ENCODE assay signal across 24 mouse cellular contexts in the genomic region with DNA sequence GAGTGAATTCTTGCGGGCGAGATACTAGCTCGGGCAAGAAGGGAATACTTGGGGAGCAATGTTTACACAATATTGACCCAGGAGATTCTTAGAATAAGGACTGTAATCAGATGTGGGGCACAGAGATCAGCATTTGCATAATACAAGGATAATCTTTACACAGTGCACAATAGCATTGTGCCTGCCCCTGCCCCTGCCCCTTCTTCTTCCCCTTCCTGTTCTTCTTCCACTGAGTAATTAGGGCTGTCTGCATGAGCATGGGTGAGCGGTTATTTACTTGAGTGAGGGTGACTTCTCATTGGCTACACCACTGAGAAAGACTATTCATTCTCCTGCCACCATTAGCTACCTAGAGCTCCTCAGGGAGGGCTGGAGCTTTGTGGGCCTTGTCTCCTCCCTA. TPM values are rescaled to one million over a fixed set of nuclear protein-coding genes. Genes with fewer than 3 reads are reported as not detected.
A peak's percentile ranks its signal among the peaks of the same experiment; 100 is the strongest.
DNase-seq lines count a peak whose midpoint lies in the region; ATAC-seq lines count a peak whose summit lies in the region.
"Had no signal": no experiment of that assay in that cellular context is flagged by ENCODE, and none has a peak within 500 bp of the region (broad histone marks: within the 10 kb centered on the region; RNA-seq: fewer than 3 reads in every experiment).

No protein-coding gene starts in this region.

- no peaks in the 10 kb centered on the region for H3K36me3 ChIP-seq in forebrain, embryonic 12.5 days (replicated peaks)
- H3K36me3 ChIP-seq in forebrain, embryonic 13.5 days (ENCODE audit: poor library complexity, severe bottlenecking), result no peaks in the 10 kb centered on the region
- no peaks in the 10 kb centered on the region for H3K36me3 ChIP-seq in midbrain, embryonic 12.5 days
- H3K36me3 ChIP-seq in midbrain, embryonic 14.5 days (ENCODE audit: control insufficient read depth, insufficient read depth, low read length), result no peaks in the 10 kb centered on the region
- H3K36me3 ChIP-seq: embryonic facial prominence, embryonic 13.5 days; heart, embryonic 12.5 days; heart, embryonic 15.5 days; hindbrain, embryonic 10.5 days; hindbrain, embryonic 13.5 days had no signal

- DNase-seq in midbrain, embryonic 14.5 days, result no peak
- DNase-seq in retina, postnatal 1 day, result peak; percentile 77
- no peak for DNase-seq in ovary, postnatal 14 days (ENCODE audit: low spot score)
- DNase-seq: adrenal gland, adult 2 months; adrenal gland, postnatal 14 days; cerebellum, adult 11 months; cerebellum, adult 2 months; cerebellum, adult 9-11 months; cerebellum, postnatal 25 days; gastrocnemius, postnatal 25 days; heart, adult 18-20 months; heart, postnatal 10 days; heart, postnatal 36 days had no signal

- H3K9ac ChIP-seq in forebrain, embryonic 12.5 days, result no peak overlapping the region
- no peak overlapping the region for H3K9ac ChIP-seq in forebrain, embryonic 13.5 days
- no peak overlapping the region for H3K9ac ChIP-seq in midbrain, embryonic 12.5 days (replicated peaks)
- H3K9ac ChIP-seq in midbrain, embryonic 14.5 days (replicated peaks; ENCODE audit: low read length), result no peak overlapping the region
- H3K9ac ChIP-seq: embryonic facial prominence, embryonic 13.5 days; heart, embryonic 12.5 days; heart, embryonic 15.5 days; hindbrain, embryonic 13.5 days had no signal

- peaks cover 11% of the 10 kb centered on the region for H3K4me1 ChIP-seq in forebrain, embryonic 12.5 days
- H3K4me1 ChIP-seq in forebrain, embryonic 13.5 days, result peaks cover 5% of the 10 kb centered on the region; the same call in 1 of the 2 replicates
- H3K4me1 ChIP-seq in midbrain, embryonic 12.5 days, result peaks cover 11% of the 10 kb centered on the region; the same call in 1 of the 2 replicates
- H3K4me1 ChIP-seq in midbrain, embryonic 14.5 days (ENCODE audit: control insufficient read depth, insufficient read depth, low read length), result no peaks in the 10 kb centered on the region; the same call in 1 of the 2 replicates

- 37% methylated on average over 4 of the region's 4 CpGs for WGBS in forebrain, embryonic 12.5 days
- WGBS in forebrain, embryonic 13.5 days, result 34% methylated on average over 4 of the region's 4 CpGs
- 45% methylated on average over 4 of the region's 4 CpGs for WGBS in midbrain, embryonic 12.5 days
- 53% methylated on average over 4 of the region's 4 CpGs for WGBS in midbrain, embryonic 14.5 days

- H3K27me3 ChIP-seq in forebrain, embryonic 12.5 days, result no peaks in the 10 kb centered on the region
- H3K27me3 ChIP-seq in forebrain, embryonic 13.5 days, result no peaks in the 10 kb centered on the region
- H3K27me3 ChIP-seq in midbrain, embryonic 12.5 days, result no peaks in the 10 kb centered on the region
- H3K27me3 ChIP-seq in midbrain, embryonic 14.5 days (ENCODE audit: control insufficient read depth, insufficient read depth, low read length), result no peaks in the 10 kb centered on the region
- H3K27me3 ChIP-seq: embryonic facial prominence, embryonic 13.5 days; heart, embryonic 12.5 days; heart, embryonic 15.5 days; hindbrain, embryonic 13.5 days had no signal

- no peaks in the 10 kb centered on the region for H3K9me3 ChIP-seq in forebrain, embryonic 12.5 days
- H3K9me3 ChIP-seq in forebrain, embryonic 13.5 days (replicated peaks), result no peaks in the 10 kb centered on the region
- H3K9me3 ChIP-seq in midbrain, embryonic 12.5 days, result no peaks in the 10 kb centered on the region
- no peaks in the 10 kb centered on the region for H3K9me3 ChIP-seq in midbrain, embryonic 14.5 days (ENCODE audit: control insufficient read depth, low read length)
- H3K9me3 ChIP-seq: embryonic facial prominence, embryonic 13.5 days; heart, embryonic 12.5 days; heart, embryonic 15.5 days; hindbrain, embryonic 10.5 days; hindbrain, embryonic 13.5 days had no signal

- 0 out of 2 replicates have a peak overlapping the region, but pooled peaks have one; percentile 15 for H3K4me2 ChIP-seq in forebrain, embryonic 12.5 days
- H3K4me2 ChIP-seq in forebrain, embryonic 13.5 days, result no peak overlapping the region
- peak overlapping the region; percentile 30 for H3K4me2 ChIP-seq in midbrain, embryonic 12.5 days (replicated peaks)
- no peak overlapping the region for H3K4me2 ChIP-seq in midbrain, embryonic 14.5 days (ENCODE audit: low read length)
- H3K4me2 ChIP-seq: embryonic facial prominence, embryonic 13.5 days; heart, embryonic 12.5 days; heart, embryonic 15.5 days; hindbrain, embryonic 13.5 days had no signal

- H3K27ac ChIP-seq in forebrain, embryonic 12.5 days, result 0 out of 2 replicates have a peak overlapping the region, but pooled peaks have one; percentile 15
- H3K27ac ChIP-seq in forebrain, embryonic 13.5 days, result no peak overlapping the region
- peak overlapping the region; percentile 8; the same call in 1 of the 2 replicates for H3K27ac ChIP-seq in midbrain, embryonic 12.5 days (replicated peaks)
- H3K27ac ChIP-seq in midbrain, embryonic 14.5 days (replicated peaks; ENCODE audit: low read depth, low read length), result no peak overlapping the region
- H3K27ac ChIP-seq: embryonic facial prominence, embryonic 13.5 days; heart, embryonic 15.5 days; hindbrain, embryonic 10.5 days; hindbrain, embryonic 13.5 days had no signal

- no peak overlapping the region for H3K4me3 ChIP-seq in forebrain, embryonic 12.5 days (replicated peaks)
- H3K4me3 ChIP-seq in forebrain, embryonic 13.5 days, result no peak overlapping the region
- H3K4me3 ChIP-seq in midbrain, embryonic 12.5 days, result no peak overlapping the region
- no peak overlapping the region for H3K4me3 ChIP-seq in midbrain, embryonic 14.5 days (replicated peaks; ENCODE audit: low read depth, low read length)
- H3K4me3 ChIP-seq: embryonic facial prominence, embryonic 13.5 days; erythroblast, embryonic 14.5 days; heart, embryonic 12.5 days; heart, embryonic 15.5 days; hindbrain, embryonic 10.5 days; hindbrain, embryonic 13.5 days had no signal

- no peak for ATAC-seq in forebrain, embryonic 12.5 days (ENCODE audit: low FRiP score)
- no peak for ATAC-seq in forebrain, embryonic 13.5 days
- no peak for ATAC-seq in midbrain, embryonic 12.5 days (ENCODE audit: low FRiP score, low read depth)
- no peak for ATAC-seq in midbrain, embryonic 14.5 days (ENCODE audit: low FRiP score, low TSS enrichment)
- ATAC-seq: CD4-positive, CD25-positive, alpha-beta regulatory T cell, adult 4 months; hindbrain, embryonic 16.5 days had no signal

RNA-seq across cellular contexts. Expression of a gene that starts 6.9 kb away (rescaled TPM):
- polyA plus RNA-seq in forebrain, embryonic 12.5 days (2016; fragmentation: Nextera tagmentation; extraction: Ambion mirVana), result 28.3 and 41.7 TPM in 2 replicates
- polyA plus RNA-seq in forebrain, embryonic 13.5 days (2015; fragmentation: Nextera tagmentation; extraction: Ambion mirVana), result 28.0 and 32.5 TPM in 2 replicates
- 59.5 and 77.2 TPM in 2 replicates for polyA plus RNA-seq in midbrain, embryonic 12.5 days (2016; fragmentation: Nextera tagmentation; extraction: Ambion mirVana)
- 36.8 and 104 TPM in 2 replicates for polyA plus RNA-seq in midbrain, embryonic 14.5 days (2014; fragmentation: Nextera tagmentation; extraction: Ambion mirVana)
- polyA plus RNA-seq: CD4-positive, CD25-positive, alpha-beta regulatory T cell, adult 4 months; erythroblast, embryonic 14.5 days had no signal

RNA-seq across cellular contexts. Expression of a gene that starts 46.4 kb away (rescaled TPM):
- 95.4 and 95.5 TPM in 2 replicates for polyA plus RNA-seq in forebrain, embryonic 12.5 days (2016; fragmentation: Nextera tagmentation; extraction: Ambion mirVana)
- 91.9 and 95.2 TPM in 2 replicates for polyA plus RNA-seq in forebrain, embryonic 13.5 days (2015; fragmentation: Nextera tagmentation; extraction: Ambion mirVana)
- 96.6 and 98.6 TPM in 2 replicates for polyA plus RNA-seq in midbrain, embryonic 12.5 days (2016; fragmentation: Nextera tagmentation; extraction: Ambion mirVana)
- polyA plus RNA-seq in midbrain, embryonic 14.5 days (2014; fragmentation: Nextera tagmentation; extraction: Ambion mirVana), result 82.0 and 100 TPM in 2 replicates

Comparison
In these comparisons a context has a peak if more than half of its experiments do, and no peak if none do; other contexts are left out.
1. H3K27ac ChIP-seq: peak in forebrain, embryonic 12.5 days (single experiment) and midbrain, embryonic 12.5 days (single experiment); none in forebrain, embryonic 13.5 days (single experiment) and midbrain, embryonic 14.5 days (single experiment).
2. H3K4me2 ChIP-seq: peak in forebrain, embryonic 12.5 days (single experiment) and midbrain, embryonic 12.5 days (single experiment); none in forebrain, embryonic 13.5 days (single experiment) and midbrain, embryonic 14.5 days (single experiment).